ENCODE assay signal across 8 mouse cellular contexts in the genomic region with DNA sequence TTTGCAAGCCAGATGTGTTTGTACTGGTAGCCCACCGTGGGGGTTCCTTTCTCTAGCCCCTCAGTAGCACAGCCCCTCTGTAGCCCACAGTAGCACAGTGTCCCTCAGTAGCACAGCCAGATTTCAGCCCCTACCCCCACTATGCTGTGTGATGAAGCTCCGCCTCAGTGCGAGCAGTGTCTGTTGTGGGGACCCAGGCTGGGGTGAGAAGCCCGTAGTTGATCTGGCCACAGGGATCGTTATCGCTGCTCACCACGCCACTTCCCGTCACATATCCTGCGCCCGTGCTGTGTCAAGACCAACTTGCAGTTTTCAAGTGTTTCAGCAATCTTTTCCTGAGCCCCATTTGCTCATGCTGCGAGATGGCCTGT. TPM values are rescaled to one million over a fixed set of nuclear protein-coding genes. Genes with fewer than 3 reads are reported as not detected.
DNase-seq lines count a peak whose midpoint lies in the region; ATAC-seq and TF ChIP-seq lines count a peak whose summit lies in the region.

No protein-coding gene starts in this region.

- H3K4me1 ChIP-seq in kidney, embryonic 14.5 days (ENCODE audit: control insufficient read depth, insufficient read depth, low read length): peaks cover 6% of the 10 kb centered on the region; the same call in 1 of the 2 replicates
- peaks cover 19 to 31% of the 10 kb centered on the region in 2 experiments for H3K4me1 ChIP-seq in liver, embryonic 14.5 days (replicated peaks; ENCODE audit: control insufficient read depth in 2 of 2, insufficient read depth in 2 of 2, low read length in 1 of 2)
- H3K4me1 ChIP-seq in midbrain, embryonic 15.5 days: no peaks in the 10 kb centered on the region

- ATAC-seq in kidney, embryonic 14.5 days (ENCODE audit: low FRiP score, low TSS enrichment): 0 out of 2 replicates have a peak, but pooled peaks have one; percentile 46
- ATAC-seq in granulocyte monocyte progenitor cell, adult 5-6 weeks (replicated peaks; ENCODE audit: poor library complexity, severe bottlenecking): peak; percentile 80
- ATAC-seq in liver, embryonic 14.5 days (ENCODE audit: insufficient read depth): peak; percentile 70
- ATAC-seq in midbrain, embryonic 15.5 days (replicated peaks): no peak

- peak overlapping the region; percentile 34; the same call in 1 of the 2 replicates for H3K9ac ChIP-seq in kidney, embryonic 14.5 days (ENCODE audit: low read depth, low read length)
- peak overlapping the region; percentile 51 for H3K9ac ChIP-seq in liver, embryonic 14.5 days (replicated peaks)
- no peak overlapping the region for H3K9ac ChIP-seq in midbrain, embryonic 15.5 days

- DNase-seq in kidney, postnatal 14 days: no peak
- peak; percentile 47 to 62 (median 58) for DNase-seq in liver, embryonic 14.5 days (ENCODE audit: low read depth in 3 of 3, low spot score in 3 of 3)
- DNase-seq in spleen, postnatal 36 days (ENCODE audit: low spot score in 2 of 2): peak; percentile 51 to 61
- no peak for DNase-seq in adipocyte (ENCODE audit: low spot score)
- no peak for DNase-seq in cerebellum, adult 18-20 months

- no peaks in the 10 kb centered on the region for H3K9me3 ChIP-seq in kidney, embryonic 14.5 days (ENCODE audit: control insufficient read depth, low read length)
- no peaks in the 10 kb centered on the region for H3K9me3 ChIP-seq in liver, embryonic 14.5 days (ENCODE audit: control insufficient read depth, low read length)
- no peaks in the 10 kb centered on the region for H3K9me3 ChIP-seq in midbrain, embryonic 15.5 days

- H3K4me3 ChIP-seq in kidney, embryonic 14.5 days (ENCODE audit: low read length): no peak overlapping the region; the same call in 1 of the 2 replicates
- peak overlapping the region; percentile 3 to 28; a peak in 3 of 4 replicates for H3K4me3 ChIP-seq in liver, embryonic 14.5 days (ENCODE audit: insufficient read depth in 1 of 2, low read depth in 2 of 2, low read length in 2 of 2)
- H3K4me3 ChIP-seq in midbrain, embryonic 15.5 days: no peak overlapping the region

- H3K27ac ChIP-seq in kidney, embryonic 14.5 days (ENCODE audit: low read depth, low read length): no peak overlapping the region
- peak overlapping the region; percentile 65 for H3K27ac ChIP-seq in liver, embryonic 14.5 days
- H3K27ac ChIP-seq in midbrain, embryonic 15.5 days: no peak overlapping the region

- 23% methylated on average over 11 of the region's 11 CpGs for WGBS in kidney, embryonic 14.5 days
- WGBS in liver, embryonic 14.5 days (ENCODE audit: insufficient replicate concordance): 7% methylated on average over 11 of the region's 11 CpGs
- 61% methylated on average over 11 of the region's 11 CpGs for WGBS in midbrain, embryonic 15.5 days

- no peak for TF ChIP-seq CTCF in liver, embryonic 14.5 days (IDR thresholded peaks at IDR 0.05; ENCODE audit: low read depth)

- H3K27me3 ChIP-seq in kidney, embryonic 14.5 days (ENCODE audit: control insufficient read depth, insufficient read depth, low read length): no peaks in the 10 kb centered on the region
- H3K27me3 ChIP-seq in liver, embryonic 14.5 days (ENCODE audit: control insufficient read depth, insufficient read depth, low read length): no peaks in the 10 kb centered on the region
- no peaks in the 10 kb centered on the region for H3K27me3 ChIP-seq in midbrain, embryonic 15.5 days (replicated peaks)

- peak overlapping the region; percentile 32 for H3K4me2 ChIP-seq in kidney, embryonic 14.5 days (replicated peaks; ENCODE audit: low read depth, low read length)
- H3K4me2 ChIP-seq in liver, embryonic 14.5 days (ENCODE audit: low read depth): peak overlapping the region; percentile 70
- no peak overlapping the region for H3K4me2 ChIP-seq in midbrain, embryonic 15.5 days

- peak; percentile 69 for TF ChIP-seq EP300 in liver, embryonic 14.5 days (IDR thresholded peaks at IDR 0.05; ENCODE audit: low read depth)

- H3K36me3 ChIP-seq in kidney, embryonic 14.5 days (ENCODE audit: control insufficient read depth, insufficient read depth, low read length): no peaks in the 10 kb centered on the region
- H3K36me3 ChIP-seq in liver, embryonic 14.5 days (replicated peaks; ENCODE audit: control insufficient read depth, insufficient read depth, low read depth): no peaks in the 10 kb centered on the region
- H3K36me3 ChIP-seq in midbrain, embryonic 15.5 days (replicated peaks): no peaks in the 10 kb centered on the region

RNA-seq across cellular contexts. Expression of a gene that starts 39.0 kb away (rescaled TPM):
- polyA plus RNA-seq in kidney, embryonic 14.5 days (2014; fragmentation: Nextera tagmentation; extraction: Ambion mirVana): 0.42 and 1.8 TPM in 2 replicates
- total RNA-seq in granulocyte monocyte progenitor cell, adult 5-6 weeks (2014; fragmentation: Nextera tagmentation): 0.41 TPM in 1 of 2 replicates, not detected in the other
- 0.73 TPM in 1 of 2 replicates, not detected in the other for total RNA-seq in granulocyte monocyte progenitor cell, adult 5-6 weeks (2017)
- 0.10 and 0.12 TPM in 2 replicates for polyA plus RNA-seq in liver, embryonic 14.5 days (2012; rRNA removed)
- 0.08 TPM in 1 of 2 replicates, not detected in the other for polyA plus RNA-seq in liver, embryonic 14.5 days (2014; fragmentation: Nextera tagmentation; extraction: Ambion mirVana)
- 11.3 and 11.9 TPM in 2 replicates for polyA plus RNA-seq in midbrain, embryonic 15.5 days (2015; fragmentation: Nextera tagmentation; extraction: Ambion mirVana)

Comparison
In these comparisons a context has a peak if more than half of its experiments do, and no peak if none do; other contexts are left out.
1. H3K4me3 ChIP-seq: peak in liver, embryonic 14.5 days (2 of 2); none in kidney, embryonic 14.5 days (single experiment) and midbrain, embryonic 15.5 days (single experiment).
2. DNase-seq: peak in liver, embryonic 14.5 days (3 of 3) and spleen, postnatal 36 days (2 of 2); none in kidney, postnatal 14 days (single experiment), adipocyte (single experiment) and cerebellum, adult 18-20 months (0 of 2).